ENCODE assay signal across 19 mouse cellular contexts in genomic region chr14:86677015-86677414, GRCm38 (mm10).
DNase-seq lines count a peak whose midpoint lies in the region; ATAC-seq lines count a peak whose summit lies in the region.
"Had no signal": no experiment of that assay in that cellular context is flagged by ENCODE, and none has a peak within 500 bp of the region (broad histone marks: within the 10 kb centered on the region; RNA-seq: fewer than 3 reads in every experiment).

No protein-coding gene starts in this region.

- peaks cover 18% of the 10 kb centered on the region for H3K4me1 ChIP-seq in midbrain, embryonic 13.5 days (replicated peaks)
- no peaks in the 10 kb centered on the region for H3K4me1 ChIP-seq in midbrain, embryonic 11.5 days (ENCODE audit: control insufficient read depth, insufficient read depth, low read length)
- H3K4me1 ChIP-seq in hindbrain, embryonic 11.5 days (replicated peaks; ENCODE audit: control insufficient read depth, insufficient read depth, low read length): no peaks in the 10 kb centered on the region
- peaks cover 11% of the 10 kb centered on the region for H3K4me1 ChIP-seq in midbrain, embryonic 16.5 days (ENCODE audit: control insufficient read depth, insufficient read depth, low read length)
- H3K4me1 ChIP-seq: stomach, embryonic 15.5 days had no signal

- peak; percentile 79 for ATAC-seq in midbrain, embryonic 13.5 days
- ATAC-seq in midbrain, embryonic 11.5 days (ENCODE audit: low FRiP score): no peak
- peak; percentile 56; the same call in 1 of the 2 replicates for ATAC-seq in hindbrain, embryonic 11.5 days (ENCODE audit: low FRiP score)
- ATAC-seq in midbrain, embryonic 16.5 days: peak; percentile 80
- ATAC-seq in inflammation-experienced regulatory T-cells, adult 6 months: no peak
- ATAC-seq: intestine, embryonic 16.5 days had no signal

- 0 out of 2 replicates have a peak overlapping the region, but pooled peaks have one; percentile 7 for H3K4me2 ChIP-seq in midbrain, embryonic 13.5 days (replicated peaks)
- no peak overlapping the region for H3K4me2 ChIP-seq in midbrain, embryonic 11.5 days
- no peak overlapping the region for H3K4me2 ChIP-seq in hindbrain, embryonic 11.5 days (replicated peaks; ENCODE audit: low read depth, low read length)
- peak overlapping the region; percentile 28 for H3K4me2 ChIP-seq in midbrain, embryonic 16.5 days (ENCODE audit: low read length)
- H3K4me2 ChIP-seq: stomach, embryonic 15.5 days had no signal

- H3K9me3 ChIP-seq in midbrain, embryonic 13.5 days: no peaks in the 10 kb centered on the region
- H3K9me3 ChIP-seq in midbrain, embryonic 11.5 days (ENCODE audit: control insufficient read depth, low read length): no peaks in the 10 kb centered on the region
- no peaks in the 10 kb centered on the region for H3K9me3 ChIP-seq in hindbrain, embryonic 11.5 days (ENCODE audit: control insufficient read depth, low read length)
- no peaks in the 10 kb centered on the region for H3K9me3 ChIP-seq in midbrain, embryonic 16.5 days (replicated peaks; ENCODE audit: control insufficient read depth, low read length, poor library complexity, severe bottlenecking)
- H3K9me3 ChIP-seq: embryonic facial prominence, embryonic 10.5 days; stomach, embryonic 15.5 days had no signal

- whole genome bisulfite sequencing in midbrain, embryonic 13.5 days: 21% methylated on average over 6 of the region's 6 CpGs
- 52% methylated on average over 6 of the region's 6 CpGs for WGBS in midbrain, embryonic 11.5 days
- 43% methylated on average over 6 of the region's 6 CpGs for WGBS in hindbrain, embryonic 11.5 days
- 7% methylated on average over 6 of the region's 6 CpGs for WGBS in midbrain, embryonic 16.5 days

- H3K4me3 ChIP-seq in midbrain, embryonic 13.5 days (replicated peaks): no peak overlapping the region
- H3K4me3 ChIP-seq in midbrain, embryonic 11.5 days (ENCODE audit: low read depth, low read length): no peak overlapping the region
- H3K4me3 ChIP-seq in hindbrain, embryonic 11.5 days (ENCODE audit: low read depth, low read length): no peak overlapping the region
- no peak overlapping the region for H3K4me3 ChIP-seq in midbrain, embryonic 16.5 days (ENCODE audit: low read depth, low read length)
- H3K4me3 ChIP-seq: embryonic facial prominence, embryonic 10.5 days; erythroblast, embryonic 14.5 days; stomach, embryonic 15.5 days had no signal

- no peak overlapping the region for H3K27ac ChIP-seq in midbrain, embryonic 13.5 days
- H3K27ac ChIP-seq in midbrain, embryonic 11.5 days (ENCODE audit: low read depth, low read length): no peak overlapping the region
- H3K27ac ChIP-seq in hindbrain, embryonic 11.5 days (ENCODE audit: low read depth, low read length): no peak overlapping the region
- H3K27ac ChIP-seq in midbrain, embryonic 16.5 days (ENCODE audit: low read length): peak overlapping the region; percentile 60
- H3K27ac ChIP-seq: embryonic facial prominence, embryonic 10.5 days; kidney, postnatal 0 days; stomach, embryonic 15.5 days had no signal

- H3K27me3 ChIP-seq in midbrain, embryonic 13.5 days: no peaks in the 10 kb centered on the region
- H3K27me3 ChIP-seq in midbrain, embryonic 11.5 days (ENCODE audit: control insufficient read depth, insufficient read depth, low read length): no peaks in the 10 kb centered on the region
- no peaks in the 10 kb centered on the region for H3K27me3 ChIP-seq in hindbrain, embryonic 11.5 days (ENCODE audit: control insufficient read depth, insufficient read depth, low read length)
- no peaks in the 10 kb centered on the region for H3K27me3 ChIP-seq in midbrain, embryonic 16.5 days (ENCODE audit: control insufficient read depth, insufficient read depth, low read depth, low read length)
- H3K27me3 ChIP-seq: stomach, embryonic 15.5 days had no signal

- H3K36me3 ChIP-seq in midbrain, embryonic 13.5 days: no peaks in the 10 kb centered on the region
- no peaks in the 10 kb centered on the region for H3K36me3 ChIP-seq in midbrain, embryonic 11.5 days (ENCODE audit: control insufficient read depth, insufficient read depth, low read length)
- H3K36me3 ChIP-seq in hindbrain, embryonic 11.5 days (ENCODE audit: control insufficient read depth, insufficient read depth, low read length): no peaks in the 10 kb centered on the region
- H3K36me3 ChIP-seq in midbrain, embryonic 16.5 days (ENCODE audit: control insufficient read depth, insufficient read depth, low read length): no peaks in the 10 kb centered on the region
- H3K36me3 ChIP-seq: embryonic facial prominence, embryonic 10.5 days; stomach, embryonic 15.5 days had no signal

- H3K9ac ChIP-seq in midbrain, embryonic 13.5 days (replicated peaks): no peak overlapping the region
- H3K9ac ChIP-seq in midbrain, embryonic 11.5 days (ENCODE audit: low read length): no peak overlapping the region
- no peak overlapping the region for H3K9ac ChIP-seq in hindbrain, embryonic 11.5 days (ENCODE audit: low read depth, low read length)
- H3K9ac ChIP-seq in midbrain, embryonic 16.5 days (ENCODE audit: low read depth, low read length): 0 out of 2 replicates have a peak overlapping the region, but pooled peaks have one; percentile 6
- H3K9ac ChIP-seq: stomach, embryonic 15.5 days had no signal

- DNase-seq in embryo, embryonic 10.5 days (ENCODE audit: low spot score): peak; percentile 16
- DNase-seq in embryo, embryonic 11 days: no peak
- DNase-seq in midbrain, embryonic 11.5 days (ENCODE audit: low spot score, missing footprints): no peak
- no peak for DNase-seq in hindbrain, embryonic 11.5 days (ENCODE audit: low spot score)
- no peak for DNase-seq in gastrocnemius, adult 18-20 months (ENCODE audit: low spot score)
- DNase-seq: adrenal gland, postnatal 14 days; cerebellum, postnatal 14 days; heart, postnatal 14 days; liver; lung, adult 18-20 months; thymus, postnatal 4 days had no signal

Comparison
In these comparisons a context has a peak if more than half of its experiments do, and no peak if none do; other contexts are left out.
1. ATAC-seq: peak in midbrain, embryonic 13.5 days (single experiment), hindbrain, embryonic 11.5 days (single experiment) and midbrain, embryonic 16.5 days (single experiment); none in midbrain, embryonic 11.5 days (single experiment) and inflammation-experienced regulatory T-cells, adult 6 months (single experiment).
2. H3K4me2 ChIP-seq: peak in midbrain, embryonic 13.5 days (single experiment) and midbrain, embryonic 16.5 days (single experiment); none in midbrain, embryonic 11.5 days (single experiment) and hindbrain, embryonic 11.5 days (single experiment).